Comparison of ENCODE assay signal across 8 mouse cellular contexts in the genomic region with DNA sequence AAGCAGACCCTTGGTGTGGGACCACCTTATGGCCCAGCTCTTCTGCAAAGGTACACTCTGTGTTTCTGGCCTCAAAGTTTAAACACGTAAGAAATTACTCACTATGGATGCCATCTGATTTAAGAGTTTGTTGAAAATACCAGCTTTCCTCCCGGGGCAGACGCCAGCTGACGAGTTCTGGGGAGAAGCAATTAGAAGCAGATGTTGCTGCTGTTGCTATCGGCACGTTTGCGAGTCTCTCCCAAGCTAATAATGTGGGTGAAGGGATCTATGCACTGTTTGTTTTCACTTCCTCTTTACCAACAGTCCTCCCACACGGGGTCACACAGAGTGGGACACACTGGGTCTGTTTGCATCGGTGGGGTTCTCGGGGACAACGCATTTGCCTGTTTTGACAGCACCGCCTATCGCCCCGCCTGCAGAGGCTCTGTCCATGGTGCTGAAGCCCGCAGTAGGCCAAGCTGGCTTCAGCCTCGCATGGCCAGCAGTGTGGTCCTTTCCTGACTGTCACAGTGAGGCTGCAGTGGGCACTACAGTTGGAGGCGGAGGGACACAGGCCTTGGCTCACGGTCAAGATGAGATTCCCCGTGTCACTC.
DNase-seq lines count a peak whose midpoint lies in the region; ATAC-seq and TF ChIP-seq lines count a peak whose summit lies in the region.

No protein-coding gene starts in this region.

- no peak overlapping the region for H3K4me2 ChIP-seq in midbrain, embryonic 11.5 days
- H3K4me2 ChIP-seq in midbrain, embryonic 15.5 days = no peak overlapping the region
- peak overlapping the region; percentile 51 for H3K4me2 ChIP-seq in heart, embryonic 15.5 days
- peak overlapping the region; percentile 45 for H3K4me2 ChIP-seq in kidney, embryonic 16.5 days (replicated peaks; ENCODE audit: low read depth, low read length)

- peak; percentile 97 for DNase-seq in midbrain, embryonic 11.5 days (ENCODE audit: low spot score, missing footprints)
- peak; percentile 67 for DNase-seq in lung, adult 2 months
- peak; percentile 77 for DNase-seq in ovary, postnatal 10 days (ENCODE audit: low spot score)
- DNase-seq in thymus, postnatal 25 days = peak; percentile 69

- H3K4me3 ChIP-seq in midbrain, embryonic 11.5 days (ENCODE audit: low read depth, low read length) = no peak overlapping the region
- no peak overlapping the region for H3K4me3 ChIP-seq in midbrain, embryonic 15.5 days
- 0 out of 2 replicates have a peak overlapping the region, but pooled peaks have one; percentile 11 for H3K4me3 ChIP-seq in embryonic fibroblast, embryonic 13.5 days (ENCODE audit: insufficient read depth, low read length)
- H3K4me3 ChIP-seq in heart, embryonic 15.5 days = 0 out of 2 replicates have a peak overlapping the region, but pooled peaks have one; percentile 11
- no peak overlapping the region for H3K4me3 ChIP-seq in kidney, embryonic 16.5 days (ENCODE audit: low read length)
- H3K4me3 ChIP-seq in lung, adult 2 months (replicated peaks; ENCODE audit: extremely low read depth, low read depth, low read length) = no peak overlapping the region

- TF ChIP-seq CTCF in embryonic fibroblast, embryonic 13.5 days (IDR thresholded peaks at IDR 0.05; ENCODE audit: borderline replicate concordance, insufficient read depth, low read length) = no peak
- TF ChIP-seq CTCF in lung, adult 2 months (IDR thresholded peaks at IDR 0.05; ENCODE audit: insufficient read depth, low read length) = no peak

- H3K36me3 ChIP-seq in midbrain, embryonic 11.5 days (ENCODE audit: control insufficient read depth, insufficient read depth, low read length) = no peaks in the 10 kb centered on the region
- no peaks in the 10 kb centered on the region for H3K36me3 ChIP-seq in midbrain, embryonic 15.5 days (replicated peaks)
- H3K36me3 ChIP-seq in heart, embryonic 15.5 days = no peaks in the 10 kb centered on the region
- H3K36me3 ChIP-seq in kidney, embryonic 16.5 days (ENCODE audit: insufficient read depth, low read length) = no peaks in the 10 kb centered on the region

- H3K9ac ChIP-seq in midbrain, embryonic 11.5 days (ENCODE audit: low read length) = no peak overlapping the region
- no peak overlapping the region for H3K9ac ChIP-seq in midbrain, embryonic 15.5 days
- no peak overlapping the region for H3K9ac ChIP-seq in heart, embryonic 15.5 days
- H3K9ac ChIP-seq in kidney, embryonic 16.5 days (replicated peaks; ENCODE audit: low read length) = no peak overlapping the region

- H3K9me3 ChIP-seq in midbrain, embryonic 11.5 days (ENCODE audit: control insufficient read depth, low read length) = no peaks in the 10 kb centered on the region
- H3K9me3 ChIP-seq in midbrain, embryonic 15.5 days = no peaks in the 10 kb centered on the region
- H3K9me3 ChIP-seq in heart, embryonic 15.5 days (replicated peaks) = no peaks in the 10 kb centered on the region
- no peaks in the 10 kb centered on the region for H3K9me3 ChIP-seq in kidney, embryonic 16.5 days (ENCODE audit: low read length)

- no peak overlapping the region for H3K27ac ChIP-seq in midbrain, embryonic 11.5 days (ENCODE audit: low read depth, low read length)
- H3K27ac ChIP-seq in midbrain, embryonic 15.5 days = no peak overlapping the region
- H3K27ac ChIP-seq in embryonic fibroblast, embryonic 13.5 days (ENCODE audit: insufficient read depth, low read length) = no peak overlapping the region
- H3K27ac ChIP-seq in heart, embryonic 15.5 days = no peak overlapping the region
- no peak overlapping the region for H3K27ac ChIP-seq in kidney, embryonic 16.5 days (ENCODE audit: low read length)

- 18% methylated on average over 19 of the region's 19 CpGs for WGBS in midbrain, embryonic 11.5 days
- WGBS in midbrain, embryonic 15.5 days = 14% methylated on average over 19 of the region's 19 CpGs
- WGBS in heart, embryonic 15.5 days = 6% methylated on average over 19 of the region's 19 CpGs
- 4% methylated on average over 19 of the region's 19 CpGs for WGBS in kidney, embryonic 16.5 days
- WGBS in lung, adult 2 months = 6% methylated on average over 19 of the region's 19 CpGs

- no peaks in the 10 kb centered on the region for H3K27me3 ChIP-seq in midbrain, embryonic 11.5 days (ENCODE audit: control insufficient read depth, insufficient read depth, low read length)
- no peaks in the 10 kb centered on the region for H3K27me3 ChIP-seq in midbrain, embryonic 15.5 days (replicated peaks)
- H3K27me3 ChIP-seq in heart, embryonic 15.5 days = no peaks in the 10 kb centered on the region
- H3K27me3 ChIP-seq in kidney, embryonic 16.5 days (ENCODE audit: insufficient read depth, low read length) = peaks cover 3% of the 10 kb centered on the region

- no peak for TF ChIP-seq POLR2A in embryonic fibroblast, embryonic 13.5 days (IDR thresholded peaks at IDR 0.05; ENCODE audit: low read depth, low read length)
- TF ChIP-seq POLR2A in lung, adult 2 months (IDR thresholded peaks at IDR 0.05; ENCODE audit: borderline replicate concordance, extremely low read depth, low read depth, low read length) = no peak

- no peaks in the 10 kb centered on the region for H3K4me1 ChIP-seq in midbrain, embryonic 11.5 days (ENCODE audit: control insufficient read depth, insufficient read depth, low read length)
- peaks cover 10% of the 10 kb centered on the region; the same call in 1 of the 2 replicates for H3K4me1 ChIP-seq in midbrain, embryonic 15.5 days
- no peaks in the 10 kb centered on the region for H3K4me1 ChIP-seq in embryonic fibroblast, embryonic 13.5 days (ENCODE audit: control insufficient read depth, insufficient read depth, low read length)
- peaks cover 2% of the 10 kb centered on the region; the same call in 1 of the 2 replicates for H3K4me1 ChIP-seq in heart, embryonic 15.5 days (replicated peaks)
- no peaks in the 10 kb centered on the region; the same call in 1 of the 2 replicates for H3K4me1 ChIP-seq in kidney, embryonic 16.5 days (ENCODE audit: insufficient read depth, low read length)
- H3K4me1 ChIP-seq in lung, adult 2 months (ENCODE audit: control insufficient read depth, insufficient read depth, low read length) = 0 out of 2 replicates have a peak, but pooled peaks cover 2% of the 10 kb centered on the region

- ATAC-seq in midbrain, embryonic 11.5 days (ENCODE audit: low FRiP score) = no peak
- ATAC-seq in midbrain, embryonic 15.5 days (replicated peaks) = no peak
- 0 out of 2 replicates have a peak, but pooled peaks have one; percentile 34 for ATAC-seq in heart, embryonic 15.5 days (replicated peaks; ENCODE audit: insufficient number of reproducible peaks, insufficient read depth, low FRiP score, low read depth)
- peak; percentile 90 for ATAC-seq in kidney, embryonic 16.5 days (ENCODE audit: low FRiP score, low TSS enrichment)

Comparison
In these comparisons a context has a peak if more than half of its experiments do, and no peak if none do; other contexts are left out.
1. ATAC-seq: peak in heart, embryonic 15.5 days (single experiment) and kidney, embryonic 16.5 days (single experiment); none in midbrain, embryonic 11.5 days (single experiment) and midbrain, embryonic 15.5 days (single experiment).
2. H3K4me2 ChIP-seq: peak in heart, embryonic 15.5 days (single experiment) and kidney, embryonic 16.5 days (single experiment); none in midbrain, embryonic 11.5 days (single experiment) and midbrain, embryonic 15.5 days (single experiment).
3. H3K4me3 ChIP-seq: peak in embryonic fibroblast, embryonic 13.5 days (single experiment) and heart, embryonic 15.5 days (single experiment); none in midbrain, embryonic 11.5 days (single experiment), midbrain, embryonic 15.5 days (single experiment), kidney, embryonic 16.5 days (single experiment) and lung, adult 2 months (single experiment).
4. Peak in every context shown above with its lines, with median percentiles within 50 percentile points of each other: DNase-seq.